Mouse (Mus musculus): ENCODE results near the gene Grid2ip. TPM values are rescaled to one million over a fixed set of nuclear protein-coding genes. Genes with fewer than 3 reads are reported as not detected.

Gene Grid2ip
- polyA plus RNA-seq, 1 experiment from 2014 or later = 0.36 TPM

DNA sequence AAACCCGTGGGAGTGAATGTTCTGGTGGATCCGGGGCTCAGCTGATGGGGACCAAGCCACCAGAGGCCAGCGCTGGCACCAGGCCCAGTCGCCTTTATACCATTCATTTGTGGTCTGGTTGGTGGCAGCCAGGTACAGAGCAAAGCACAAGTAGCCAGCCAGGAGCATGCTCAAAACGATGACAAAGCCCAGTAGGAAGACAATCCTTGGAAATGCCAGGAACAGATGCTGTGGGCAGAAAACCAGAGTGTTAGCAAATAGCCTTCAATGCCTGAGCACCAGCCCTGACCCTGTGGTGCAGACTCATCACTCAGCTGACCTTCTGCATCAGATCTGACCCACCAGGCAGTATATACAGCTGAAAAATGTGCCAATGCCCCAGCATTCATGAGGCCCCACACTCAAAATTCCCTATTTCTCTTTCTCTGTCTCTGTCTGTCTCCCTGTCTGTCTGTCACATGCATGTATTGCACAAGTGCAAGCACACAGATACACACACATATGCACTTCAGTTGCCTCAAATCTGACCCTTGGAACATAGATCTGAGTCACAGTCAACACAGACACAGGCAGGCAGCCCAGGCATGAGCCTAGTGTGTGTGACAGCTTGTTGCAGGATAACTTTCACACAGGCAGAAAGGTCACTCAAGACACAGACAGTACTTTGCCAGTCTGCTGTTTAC lies 40.4 kb upstream of the Grid2ip start:
- no peak overlapping the region for H3K4me3 ChIP-seq (ENCODE audit: low read depth, low read length)
- no peaks in the 10 kb centered on the region for H3K9me3 ChIP-seq (replicated peaks; ENCODE audit: control insufficient read depth, low read length)
- H3K36me3 ChIP-seq (replicated peaks; ENCODE audit: control insufficient read depth, insufficient read depth, low read depth, low read length) = peaks cover 3% of the 10 kb centered on the region
- H3K27me3 ChIP-seq (ENCODE audit: control insufficient read depth, insufficient read depth, low read length) = no peaks in the 10 kb centered on the region
- no peak overlapping the region for H3K27ac ChIP-seq (replicated peaks; ENCODE audit: low read depth, low read length)
- H3K9ac ChIP-seq (replicated peaks; ENCODE audit: low read length) = no peak overlapping the region
- DNase-seq (ENCODE audit: low spot score) = no peak
- ATAC-seq (replicated peaks; ENCODE audit: insufficient number of reproducible peaks, low FRiP score, low TSS enrichment, low read depth) = no peak
- WGBS = 92% methylated on average over 5 of the region's 5 CpGs
- no peak overlapping the region for H3K4me2 ChIP-seq (ENCODE audit: low read depth, low read length)
- H3K4me1 ChIP-seq (ENCODE audit: control insufficient read depth, insufficient read depth, low read length) = no peaks in the 10 kb centered on the region; the same call in none of the 2 replicates

DNA sequence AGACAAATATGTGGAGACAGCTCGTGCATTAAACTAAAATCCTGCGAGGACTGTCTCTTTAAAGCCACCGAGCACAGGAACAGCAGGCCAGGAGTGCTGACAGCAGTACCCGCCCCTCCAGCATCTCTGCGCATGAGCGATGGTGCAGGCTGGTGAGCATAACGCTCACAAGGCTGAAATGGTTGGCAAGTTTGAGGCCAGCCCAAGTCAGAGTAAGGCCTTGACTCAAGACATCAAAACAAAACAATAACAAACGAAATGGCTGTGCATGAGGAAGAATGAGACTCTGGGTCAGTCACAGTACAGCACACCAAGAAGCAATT lies 39.9 kb upstream of the Grid2ip start:
- ATAC-seq (replicated peaks; ENCODE audit: insufficient number of reproducible peaks, low FRiP score, low TSS enrichment, low read depth) (no peak), DNase-seq (ENCODE audit: low spot score) (no peak)
- 87% methylated on average over 8 of the region's 8 CpGs for WGBS
- Histone ChIP-seq H3K4me3 (ENCODE audit: low read depth, low read length) (no peak overlapping the region), H3K9me3 (replicated peaks; ENCODE audit: control insufficient read depth, low read length) (no peaks in the 10 kb centered on the region), H3K9ac (replicated peaks; ENCODE audit: low read length) (no peak overlapping the region), H3K27me3 (ENCODE audit: control insufficient read depth, insufficient read depth, low read length) (no peaks in the 10 kb centered on the region), H3K27ac (replicated peaks; ENCODE audit: low read depth, low read length) (no peak overlapping the region), H3K4me2 (ENCODE audit: low read depth, low read length) (no peak overlapping the region), H3K36me3 (replicated peaks; ENCODE audit: control insufficient read depth, insufficient read depth, low read depth, low read length) (peaks cover 2% of the 10 kb centered on the region; the same call in 1 of the 2 replicates), H3K4me1 (ENCODE audit: control insufficient read depth, insufficient read depth, low read length) (no peaks in the 10 kb centered on the region; the same call in 1 of the 2 replicates)

DNA sequence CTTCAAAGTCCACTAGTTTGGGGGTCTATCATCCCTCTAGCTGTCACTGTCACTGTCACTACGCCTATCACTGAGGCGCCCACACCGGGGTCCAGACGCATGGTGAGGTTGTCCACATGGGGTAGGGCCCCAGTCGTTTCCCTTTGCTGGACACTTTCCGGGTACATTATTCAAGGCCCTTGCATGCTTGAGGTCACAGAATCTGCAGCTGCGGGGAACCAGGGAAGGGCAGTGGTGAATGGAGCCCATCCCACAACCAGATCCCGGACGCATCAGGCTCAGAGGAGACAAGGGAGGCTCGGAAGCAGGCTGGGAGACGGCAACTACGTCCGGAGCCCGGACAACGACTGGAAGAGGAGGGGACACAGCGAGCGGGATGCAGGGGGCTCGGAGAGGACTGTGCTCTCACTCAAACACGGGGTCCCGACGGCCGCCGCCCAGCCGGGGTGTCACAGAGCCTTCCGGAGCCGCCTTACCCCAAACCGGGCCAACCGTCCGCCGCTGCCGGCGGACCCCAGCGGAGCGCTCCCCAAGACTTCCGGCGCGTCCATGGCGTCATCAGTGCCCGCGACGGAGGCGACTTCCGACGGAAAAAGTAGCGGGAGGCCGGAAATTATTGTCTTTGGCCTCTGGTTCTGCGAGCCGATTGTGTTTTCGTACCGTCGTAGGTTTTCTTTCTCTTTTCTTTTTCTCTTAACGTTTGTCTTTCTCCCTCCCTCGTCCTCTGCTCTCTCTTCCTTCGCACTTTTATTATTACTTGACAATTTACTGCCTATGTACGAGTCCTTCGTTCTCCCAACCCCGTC lies 28.2 kb upstream of the Grid2ip start, which contains the start of gene Zdhhc4:
TSS of gene Zdhhc4 (minus strand) at position 567 of the 806 bp plus-strand sequence.
- H3K9me3 ChIP-seq (replicated peaks; ENCODE audit: control insufficient read depth, low read length) = no peaks in the 10 kb centered on the region
- H3K27me3 ChIP-seq (ENCODE audit: control insufficient read depth, insufficient read depth, low read length) = no peaks in the 10 kb centered on the region
- peak within 1 kb of the TSS; percentile 78 for H3K9ac ChIP-seq (replicated peaks; ENCODE audit: low read length)
- ATAC-seq (replicated peaks; ENCODE audit: insufficient number of reproducible peaks, low FRiP score, low TSS enrichment, low read depth) = peak; percentile 60; the same call in 1 of the 2 replicates
- DNase-seq (ENCODE audit: low spot score) = peak; percentile 96
- 1% methylated on average over 56 of the region's 57 CpGs for WGBS
- peaks cover 1% of the 10 kb centered on the region; the same call in 1 of the 2 replicates for H3K36me3 ChIP-seq (replicated peaks; ENCODE audit: control insufficient read depth, insufficient read depth, low read depth, low read length)
- peak within 1 kb of the TSS; percentile 86 for H3K4me2 ChIP-seq (ENCODE audit: low read depth, low read length)
- H3K4me1 ChIP-seq (ENCODE audit: control insufficient read depth, insufficient read depth, low read length) = peaks cover 3% of the 10 kb centered on the region; the same call in 1 of the 2 replicates
- no peak within 1 kb of the TSS for H3K27ac ChIP-seq (replicated peaks; ENCODE audit: low read depth, low read length)
- peak within 1 kb of the TSS; percentile 74 for H3K4me3 ChIP-seq (ENCODE audit: low read depth, low read length)

- H3K36me3 ChIP-seq (replicated peaks; ENCODE audit: control insufficient read depth, insufficient read depth, low read depth, low read length) = no peaks in the 10 kb centered on the region
- peak; percentile 80 for DNase-seq (ENCODE audit: low spot score)
- H3K4me3 ChIP-seq (ENCODE audit: low read depth, low read length) = no peak overlapping the region
- no peak for ATAC-seq (replicated peaks; ENCODE audit: insufficient number of reproducible peaks, low FRiP score, low TSS enrichment, low read depth)
- no peak overlapping the region for H3K4me2 ChIP-seq (ENCODE audit: low read depth, low read length)
- H3K9me3 ChIP-seq (replicated peaks; ENCODE audit: control insufficient read depth, low read length) = no peaks in the 10 kb centered on the region
- H3K9ac ChIP-seq (replicated peaks; ENCODE audit: low read length) = no peak overlapping the region
- H3K4me1 ChIP-seq (ENCODE audit: control insufficient read depth, insufficient read depth, low read length) = peaks cover 3% of the 10 kb centered on the region; the same call in 1 of the 2 replicates
- WGBS = 24% methylated on average over 5 of the region's 5 CpGs
- no peak overlapping the region for H3K27ac ChIP-seq (replicated peaks; ENCODE audit: low read depth, low read length)
- no peaks in the 10 kb centered on the region for H3K27me3 ChIP-seq (ENCODE audit: control insufficient read depth, insufficient read depth, low read length)
Measured at GRCm38 (mm10) chr5:143333872-143334271, 23.3 kb upstream of the Grid2ip start.

DNA sequence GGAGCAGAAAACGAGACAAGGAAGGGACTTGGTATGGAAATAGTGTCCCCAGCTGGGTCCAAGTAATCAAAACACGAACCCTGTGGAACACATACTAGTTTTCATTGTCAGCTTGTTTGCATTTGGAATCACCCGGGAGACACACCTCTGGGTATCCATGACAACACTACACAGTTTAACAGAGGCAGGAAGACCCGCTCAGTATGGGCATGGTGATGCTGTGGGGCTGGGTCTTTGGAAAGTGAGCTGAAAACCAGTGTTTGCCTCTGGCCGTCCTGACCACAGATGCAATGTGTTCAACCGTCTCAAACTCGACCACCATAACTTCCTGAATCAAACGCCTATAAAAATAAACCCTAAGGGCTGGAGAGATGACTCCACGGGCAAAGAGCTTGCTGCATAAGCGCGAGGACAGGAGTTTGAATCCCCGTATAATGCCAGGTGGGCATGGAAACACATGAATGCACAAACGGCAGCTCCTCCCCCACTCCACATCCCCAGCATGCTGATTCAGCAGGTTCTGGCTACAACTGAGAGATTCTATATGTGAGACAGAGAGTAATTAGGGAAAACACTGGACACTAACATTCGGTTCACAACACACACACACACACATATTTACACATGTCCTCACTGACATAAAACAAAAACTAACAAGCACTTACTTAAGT lies 22.6 kb upstream of the Grid2ip start:
- H3K4me1 ChIP-seq (ENCODE audit: control insufficient read depth, insufficient read depth, low read length) = peaks cover 3% of the 10 kb centered on the region; the same call in 1 of the 2 replicates
- H3K4me3 ChIP-seq (ENCODE audit: low read depth, low read length) = no peak overlapping the region
- H3K27ac ChIP-seq (replicated peaks; ENCODE audit: low read depth, low read length) = no peak overlapping the region
- WGBS = 67% methylated on average over 14 of the region's 14 CpGs
- no peak overlapping the region for H3K9ac ChIP-seq (replicated peaks; ENCODE audit: low read length)
- H3K9me3 ChIP-seq (replicated peaks; ENCODE audit: control insufficient read depth, low read length) = no peaks in the 10 kb centered on the region
- no peaks in the 10 kb centered on the region for H3K27me3 ChIP-seq (ENCODE audit: control insufficient read depth, insufficient read depth, low read length)
- no peak overlapping the region for H3K4me2 ChIP-seq (ENCODE audit: low read depth, low read length)
- DNase-seq (ENCODE audit: low spot score) (no peak), ATAC-seq (replicated peaks; ENCODE audit: insufficient number of reproducible peaks, low FRiP score, low TSS enrichment, low read depth) (no peak)
- no peaks in the 10 kb centered on the region for H3K36me3 ChIP-seq (replicated peaks; ENCODE audit: control insufficient read depth, insufficient read depth, low read depth, low read length)

- WGBS = 80% methylated on average over 7 of the region's 7 CpGs
- no peak overlapping the region for H3K9ac ChIP-seq (replicated peaks; ENCODE audit: low read length)
- DNase-seq (ENCODE audit: low spot score) = no peak
Measured at GRCm38 (mm10) chr5:143335089-143335460, 22.1 kb upstream of the Grid2ip start.

DNA sequence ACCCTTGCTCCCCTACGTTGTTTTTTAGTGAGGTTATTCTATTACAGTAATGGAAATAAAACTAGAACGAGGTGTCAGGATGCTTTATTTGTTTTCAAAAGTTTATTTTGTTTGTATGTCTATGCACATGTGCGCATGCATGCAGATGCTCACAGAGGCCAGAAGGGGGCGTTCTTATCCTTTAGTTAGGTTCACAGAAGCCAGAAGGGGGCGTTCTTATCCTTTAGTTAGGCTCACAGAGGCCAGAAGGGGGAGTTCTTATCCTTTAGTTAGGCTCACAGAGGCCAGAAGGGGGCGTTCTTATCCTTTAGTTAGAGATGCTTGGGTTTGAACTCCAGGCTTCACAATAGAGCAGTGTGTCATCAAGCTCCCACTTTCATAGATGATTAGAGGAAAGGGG lies 20.6 kb upstream of the Grid2ip start:
- no peaks in the 10 kb centered on the region for H3K27me3 ChIP-seq (ENCODE audit: control insufficient read depth, insufficient read depth, low read length)
- no peak overlapping the region for H3K4me2 ChIP-seq (ENCODE audit: low read depth, low read length)
- no peak overlapping the region for H3K9ac ChIP-seq (replicated peaks; ENCODE audit: low read length)
- no peak overlapping the region for H3K27ac ChIP-seq (replicated peaks; ENCODE audit: low read depth, low read length)
- 66% methylated on average over 6 of the region's 6 CpGs for WGBS
- no peaks in the 10 kb centered on the region for H3K36me3 ChIP-seq (replicated peaks; ENCODE audit: control insufficient read depth, insufficient read depth, low read depth, low read length)
- ATAC-seq (replicated peaks; ENCODE audit: insufficient number of reproducible peaks, low FRiP score, low TSS enrichment, low read depth) (no peak), DNase-seq (ENCODE audit: low spot score) (peak; percentile 26)
- H3K4me1 ChIP-seq (ENCODE audit: control insufficient read depth, insufficient read depth, low read length) = no peaks in the 10 kb centered on the region
- H3K9me3 ChIP-seq (replicated peaks; ENCODE audit: control insufficient read depth, low read length) = no peaks in the 10 kb centered on the region
- H3K4me3 ChIP-seq (ENCODE audit: low read depth, low read length) = no peak overlapping the region

More at GRCm38 (mm10) chr5:143335089-143335460, 22.1 kb upstream of the Grid2ip start:
- no peaks in the 10 kb centered on the region for H3K36me3 ChIP-seq (replicated peaks; ENCODE audit: control insufficient read depth, insufficient read depth, low read depth, low read length)
- no peak overlapping the region for H3K4me2 ChIP-seq (ENCODE audit: low read depth, low read length)
- H3K9me3 ChIP-seq (replicated peaks; ENCODE audit: control insufficient read depth, low read length) = no peaks in the 10 kb centered on the region
- no peak overlapping the region for H3K4me3 ChIP-seq (ENCODE audit: low read depth, low read length)
- H3K27me3 ChIP-seq (ENCODE audit: control insufficient read depth, insufficient read depth, low read length) = no peaks in the 10 kb centered on the region
- H3K27ac ChIP-seq (replicated peaks; ENCODE audit: low read depth, low read length) = no peak overlapping the region
- ATAC-seq (replicated peaks; ENCODE audit: insufficient number of reproducible peaks, low FRiP score, low TSS enrichment, low read depth) = no peak
- H3K4me1 ChIP-seq (ENCODE audit: control insufficient read depth, insufficient read depth, low read length) = no peaks in the 10 kb centered on the region
